Mouse (Mus musculus) monocyte, adult 5-6 weeks (primary cell): ENCODE results near the gene Kif26b. TPM values are rescaled to one million over a fixed set of nuclear protein-coding genes. Genes with fewer than 3 reads are reported as not detected.

ENCODE experiments used
- ATAC-seq: fragments of 153-309, 156-312 bp; replicated peaks from 2 replicates; pipeline ENCODE4 v1.8.0; 2017; ENCODE audit warnings: mild to moderate bottlenecking; ENCODE audit not compliant: low TSS enrichment, insufficient number of reproducible peaks, severe bottlenecking, poor library complexity, low FRiP score
- total RNA-seq: library from RNA; stranded (forward); fragments of 200-1000, 200-491, 200-594 nt; gene quantifications from 3 replicates; pipeline ENCODE4 v1.2.3, GENCODE M21; 2017

The Kif26b gene
- total RNA-seq, 1 experiment from 2014 or later = not detected

DNA sequence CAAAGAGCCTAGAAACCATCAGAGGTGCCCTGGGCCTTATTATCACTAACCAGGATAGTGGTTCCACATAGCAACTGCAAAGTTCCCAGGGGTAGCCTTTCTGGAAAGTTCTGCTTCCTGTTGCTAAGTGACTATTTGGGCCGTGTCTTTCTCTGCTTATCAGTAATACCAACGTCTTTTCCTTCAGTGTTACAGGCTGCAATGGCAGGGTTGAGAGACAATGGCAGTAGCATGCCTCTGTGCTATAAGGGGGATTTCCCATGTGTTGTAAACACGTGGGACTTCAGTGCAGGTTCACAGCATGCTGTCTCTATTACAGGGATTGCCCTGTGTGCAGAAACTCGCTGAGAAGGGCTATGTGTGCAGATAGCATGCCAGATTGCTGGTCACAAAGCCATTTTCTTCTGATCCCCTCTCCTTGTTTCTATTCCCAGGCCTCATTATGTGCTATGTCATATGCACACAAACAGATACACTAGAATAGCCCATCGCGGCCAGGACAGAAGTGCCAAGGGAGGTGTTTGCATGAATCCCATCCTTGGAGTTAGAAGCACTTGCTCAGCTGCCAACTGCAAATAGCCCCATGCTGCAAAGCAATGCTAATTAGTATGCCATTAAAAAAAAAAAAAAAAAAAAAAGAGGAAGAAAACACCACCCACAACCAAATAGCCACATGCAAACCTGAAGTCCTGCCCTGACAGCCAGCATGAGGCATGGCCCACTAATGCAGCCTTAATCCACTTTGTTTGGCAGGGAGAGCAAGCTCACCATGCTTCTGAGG lies 384.2 kb downstream of the Kif26b start:
- ATAC-seq = no peak

DNA sequence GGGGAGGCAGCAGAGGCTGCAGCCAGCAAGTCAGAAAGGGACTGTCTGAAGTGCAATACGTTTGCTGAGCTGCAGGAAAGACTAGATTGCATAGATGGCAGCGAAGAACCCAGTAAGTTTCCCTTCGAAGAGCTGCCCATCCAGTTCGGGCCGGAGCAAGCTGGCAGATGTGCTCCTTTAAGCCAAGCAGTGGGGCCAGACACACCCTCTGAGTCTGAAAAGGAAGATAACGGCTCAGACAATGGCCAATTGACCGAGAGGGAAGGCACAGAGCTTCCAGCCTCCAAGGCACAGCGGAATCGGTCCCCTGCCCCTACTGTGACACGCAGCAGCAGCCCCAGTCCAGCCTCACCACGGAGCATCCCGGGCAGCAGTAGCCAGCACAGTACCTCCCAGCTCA lies 386.1 kb downstream of the Kif26b start:
- ATAC-seq = no peak

- ATAC-seq = no peak
These were observed 388.4 kb downstream of the Kif26b start for GRCm38 (mm10) chr1:178917194-178917902.

DNA sequence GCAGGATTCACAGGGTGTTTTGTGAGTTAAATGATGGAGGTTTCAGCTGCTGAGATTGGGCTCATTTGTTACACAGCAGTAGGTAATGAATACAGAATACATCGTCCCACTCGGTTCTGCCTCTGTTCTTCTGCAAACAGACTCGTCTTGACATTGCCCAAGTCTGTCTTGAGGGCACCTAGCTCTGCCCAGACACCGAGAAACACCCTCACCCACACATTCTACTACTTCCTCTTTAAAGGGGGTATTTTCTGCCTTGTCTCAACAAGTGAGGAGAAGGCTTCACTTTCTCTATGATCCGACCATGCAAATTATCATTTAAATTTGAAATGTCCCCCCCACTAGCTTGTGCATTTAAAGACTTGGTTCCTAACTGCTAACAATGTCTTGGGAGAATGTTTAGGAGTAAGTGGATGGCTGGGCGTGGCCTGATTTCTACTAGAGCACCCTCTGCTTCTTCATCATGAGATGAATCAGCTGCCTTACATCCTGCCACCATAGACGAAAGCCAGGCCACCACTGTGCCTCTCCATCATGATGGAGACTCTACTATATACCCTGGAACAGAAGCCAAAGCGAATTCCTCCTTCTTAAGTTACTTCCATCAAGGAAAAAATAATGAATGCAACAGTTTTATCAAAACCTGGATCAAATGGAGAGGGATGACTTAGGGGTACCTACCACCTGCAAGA lies 395.7 kb downstream of the Kif26b start:
- no peak for ATAC-seq

GRCm38 (mm10) chr1:178929531-178929930 lies 400.6 kb downstream of the Kif26b start:
- no peak for ATAC-seq

DNA sequence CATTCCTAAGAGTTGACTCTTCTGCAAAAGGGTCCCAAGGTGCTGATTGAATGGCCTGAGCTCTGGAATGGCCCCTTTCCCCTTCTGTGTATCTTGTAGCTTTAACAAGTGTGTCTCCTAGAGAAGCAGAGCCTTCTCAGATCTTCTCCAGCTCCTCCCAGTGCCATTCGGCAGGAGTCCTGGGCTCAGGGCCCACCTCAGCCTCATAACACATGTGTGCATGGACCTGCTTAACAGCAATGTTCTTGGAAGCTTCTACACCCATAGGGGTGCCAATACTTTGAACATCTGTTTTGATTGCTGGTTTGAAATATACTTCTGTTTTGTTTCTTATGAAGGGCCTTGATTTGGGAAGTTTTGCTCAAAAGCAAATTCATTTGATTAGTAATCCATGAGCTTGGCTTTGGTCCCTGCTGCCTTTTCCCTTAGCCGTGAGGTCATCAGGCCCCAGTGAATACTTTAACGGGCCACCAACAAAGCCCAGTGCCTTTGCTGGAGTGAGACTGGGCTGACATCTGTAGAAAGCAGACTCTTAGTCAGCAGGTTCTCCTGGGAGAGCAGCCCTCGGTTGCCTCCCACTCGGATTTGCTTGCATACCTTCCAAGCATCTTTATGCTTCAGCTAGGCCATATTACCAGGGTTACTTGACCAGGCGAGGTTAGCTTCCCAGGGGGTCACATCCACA lies 405.2 kb downstream of the Kif26b start:
- ATAC-seq = no peak

DNA sequence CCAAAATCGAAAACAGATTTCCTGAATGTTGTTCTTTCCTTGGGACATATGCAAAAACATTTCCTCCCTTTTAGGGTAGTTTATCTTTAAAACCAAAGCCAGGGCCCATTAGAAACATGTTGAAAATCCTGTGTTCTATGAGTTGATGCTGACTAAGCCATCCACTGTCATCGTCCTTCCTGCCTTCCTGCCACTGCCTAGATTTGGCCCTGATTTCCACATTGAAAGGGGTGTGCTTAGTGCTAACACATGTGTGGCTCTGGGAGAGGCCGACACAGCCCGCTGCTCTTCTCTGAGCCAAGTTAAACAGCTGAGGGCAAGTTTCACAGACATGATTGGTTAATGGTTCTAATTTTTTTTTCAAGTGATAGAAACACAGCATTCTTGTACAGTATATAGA lies 407.5 kb downstream of the Kif26b start:
- no peak for ATAC-seq

- ATAC-seq = no peak
These were observed 408.1 kb downstream of the Kif26b start for GRCm38 (mm10) chr1:178936976-178937375.

- ATAC-seq = no peak
These were observed 411.4 kb downstream of the Kif26b start for GRCm38 (mm10) chr1:178940353-178940752.

GRCm38 (mm10) chr1:178942251-178942963 lies 413.5 kb downstream of the Kif26b start:
- ATAC-seq = no peak

- no peak for ATAC-seq
These were observed 424.0 kb downstream of the Kif26b start for GRCm38 (mm10) chr1:178952910-178953309.

DNA sequence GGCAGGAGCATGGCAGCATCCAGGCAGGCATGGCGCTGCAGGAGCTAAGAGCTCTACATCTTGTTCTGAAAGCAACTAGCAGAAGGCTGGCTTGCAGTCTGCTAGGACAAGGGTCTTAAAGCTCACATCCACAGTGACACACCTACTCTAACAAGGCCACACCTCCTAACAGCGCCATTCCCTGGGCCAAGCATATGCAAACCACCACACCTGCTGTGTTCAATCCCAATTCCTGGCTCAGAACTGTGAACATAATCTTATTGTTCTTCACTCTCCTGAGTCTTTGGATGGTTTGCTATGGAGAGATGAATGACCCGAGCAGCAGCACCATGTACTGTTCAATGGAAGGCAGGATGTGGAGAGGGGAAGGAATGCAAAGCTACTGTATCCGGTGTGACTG lies 429.7 kb downstream of the Kif26b start:
- no peak for ATAC-seq

DNA sequence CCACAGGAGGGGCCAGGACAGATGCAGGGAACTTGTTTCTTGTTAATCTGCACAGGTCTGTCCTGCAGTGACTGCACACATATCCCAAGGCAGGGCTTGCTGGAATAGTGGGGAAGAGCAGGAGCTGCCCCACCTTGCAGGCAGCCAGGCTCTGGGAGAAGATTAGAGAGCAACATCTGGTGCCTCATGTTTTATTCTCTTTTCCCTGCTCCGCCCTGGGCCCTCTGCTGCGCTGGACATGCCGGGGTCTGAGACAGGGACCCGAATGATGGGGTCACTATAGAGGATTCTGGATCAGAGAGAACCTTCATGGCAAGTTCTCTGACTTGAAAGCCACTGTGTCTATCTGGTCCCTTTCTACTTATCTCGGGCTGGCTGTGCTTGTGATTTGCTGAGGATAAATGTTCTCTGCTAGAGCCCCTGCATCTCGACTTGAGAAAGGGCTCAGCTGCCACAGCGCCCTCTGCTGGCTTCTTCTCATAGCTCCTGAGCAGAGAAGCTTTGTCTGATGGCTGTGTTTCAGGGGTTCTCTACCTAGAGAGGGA lies 431.2 kb downstream of the Kif26b start:
- ATAC-seq = no peak

DNA sequence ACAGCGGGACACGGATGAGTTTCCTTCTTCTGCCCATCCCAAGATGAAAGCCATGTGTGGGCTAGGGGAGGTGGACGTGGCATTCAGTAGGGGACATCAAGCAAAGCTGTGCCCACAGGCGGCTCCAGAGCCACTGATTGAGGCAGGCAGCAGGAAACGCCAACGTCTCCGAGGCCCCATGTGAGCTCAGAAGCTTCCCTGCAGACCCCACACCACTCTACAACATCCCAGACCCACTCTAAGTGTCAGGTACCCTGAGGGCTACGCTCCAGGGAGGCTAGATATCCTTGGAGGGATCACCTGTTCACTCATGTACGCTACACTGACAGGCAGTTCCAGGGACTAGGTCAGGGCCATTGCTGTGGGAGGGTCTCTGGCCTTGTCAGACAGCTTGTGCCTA lies 432.7 kb downstream of the Kif26b start:
- no peak for ATAC-seq

DNA sequence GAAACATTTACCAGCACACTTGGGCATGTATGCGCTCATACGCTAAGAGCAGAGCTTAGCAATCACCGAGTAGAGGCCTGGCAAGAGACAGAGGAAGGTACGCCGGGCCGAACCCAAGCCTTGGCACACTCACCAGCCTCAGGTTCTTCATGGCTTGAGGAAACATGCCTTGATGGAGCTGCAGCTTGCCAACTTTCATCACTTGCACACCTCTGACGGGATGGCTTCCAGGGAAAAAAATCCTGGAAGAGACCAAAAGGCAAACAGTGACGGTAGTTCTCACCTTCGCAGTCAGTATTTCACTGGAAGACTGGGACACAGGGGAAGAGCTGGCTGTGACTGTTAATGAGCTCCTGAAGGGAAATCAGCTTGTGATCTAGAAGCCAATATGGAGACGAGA lies 443.1 kb downstream of the Kif26b start:
- ATAC-seq = no peak

GRCm38 (mm10) chr1:178978617-178979245 lies 449.8 kb downstream of the Kif26b start:
- no peak for ATAC-seq

DNA sequence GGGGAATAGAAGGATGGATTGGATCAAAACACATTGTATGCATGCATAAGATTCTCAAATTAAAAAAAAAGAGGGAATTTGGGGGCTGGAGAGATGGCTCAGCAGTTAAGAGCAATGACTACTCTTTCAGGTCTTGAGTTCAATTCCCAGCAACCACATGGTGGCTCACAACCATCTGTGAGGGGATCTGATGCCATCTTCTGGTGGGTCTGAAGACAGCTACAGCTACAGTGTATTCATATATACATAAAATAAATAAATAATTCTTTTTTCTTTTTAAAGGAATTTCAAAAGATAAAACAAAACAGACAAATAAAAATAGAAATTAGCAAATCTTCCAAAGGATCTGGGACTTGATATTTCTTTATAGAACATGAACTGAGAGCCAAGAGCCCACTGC lies 451.3 kb downstream of the Kif26b start:
- no peak for ATAC-seq

- ATAC-seq = no peak
These were observed 452.7 kb downstream of the Kif26b start for GRCm38 (mm10) chr1:178981641-178982040.
